Mouse (Mus musculus) adrenal gland, adult 2 months (tissue): ENCODE measurements around the gene Abat. TPM values are rescaled to one million over a fixed set of nuclear protein-coding genes. Genes with fewer than 3 reads are reported as not detected.
A peak's percentile ranks its signal among the peaks of the same experiment; 100 is the strongest.

ENCODE experiments used
- DNase-seq: peaks from one replicate; pipeline ENCODE4 v3.0.0; 2021
- polyA plus RNA-seq: library from polyadenylated mRNA; depleted of rRNA; stranded (reverse); fragments of >200 nt; gene quantifications from 2 replicates; pipeline ENCODE4 v1.2.3, GENCODE M21; 2012
- total RNA-seq, 2 experiments: library from RNA; stranded (reverse); gene quantifications; 2 replicates each; pipeline ENCODE4 v1.2.3; 2021

Abat gene
- total and polyA plus RNA-seq, 3 experiments: 46.4 to 111 (median 66.4) TPM

GRCm38 (mm10) chr16:8574316-8574715, 61.1 kb downstream of the Abat start:
- DNase-seq: no peak

GRCm38 (mm10) chr16:8576111-8576510, 62.9 kb downstream of the Abat start:
- DNase-seq: peak; percentile 45

DNA sequence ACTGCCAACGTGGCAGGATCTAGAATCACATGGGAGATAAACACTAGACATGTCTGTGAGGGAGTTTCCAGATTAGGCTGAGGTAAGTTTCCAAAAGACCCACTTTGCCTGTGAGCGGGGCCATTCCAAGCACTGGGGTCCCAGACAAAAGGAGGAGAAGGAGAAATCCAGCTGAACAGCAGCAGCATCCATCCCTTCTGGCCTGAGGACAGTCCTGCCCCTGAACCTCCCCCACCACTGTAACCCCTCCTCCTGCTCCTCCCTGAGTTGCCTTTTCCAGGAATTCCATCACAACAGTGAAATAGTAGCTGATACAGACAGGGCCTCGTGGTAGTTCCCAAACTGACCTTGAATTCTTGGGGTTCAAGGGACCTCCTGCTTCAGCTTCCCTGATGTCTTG, 63.7 kb downstream of the Abat start:
- DNase-seq: no peak

- DNase-seq: no peak
These were observed 65.1 kb downstream of the Abat start for GRCm38 (mm10) chr16:8578326-8578725.

GRCm38 (mm10) chr16:8579546-8579945, 66.3 kb downstream of the Abat start:
- DNase-seq: no peak

DNA sequence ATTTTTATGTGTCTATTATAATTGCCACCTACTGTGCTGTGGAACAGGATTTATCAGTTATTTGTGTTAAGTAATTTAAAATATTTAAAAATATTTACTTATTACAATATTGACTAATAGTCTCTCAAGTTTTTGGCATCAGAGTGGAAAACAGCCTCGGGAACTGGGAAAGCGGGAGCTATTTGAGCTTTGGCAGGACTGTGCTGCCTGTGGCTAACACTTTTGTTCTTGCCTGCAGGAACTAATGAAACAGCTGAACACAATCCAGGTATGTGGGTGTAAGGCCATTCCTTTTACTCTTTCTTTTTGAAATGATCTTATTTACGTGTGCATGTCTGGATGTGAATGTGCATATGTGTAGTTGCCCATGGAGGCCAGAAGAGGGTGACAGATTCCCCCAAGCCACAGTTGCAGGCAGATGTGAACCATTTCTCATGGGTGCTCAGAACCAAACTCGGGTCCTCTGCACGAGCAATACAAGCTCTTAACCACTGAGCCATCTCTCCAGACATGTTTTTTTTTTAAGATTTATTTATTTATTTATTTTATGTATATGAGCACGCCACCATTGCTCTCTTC, 68.5 kb downstream of the Abat start:
- DNase-seq: no peak

GRCm38 (mm10) chr16:8582579-8583295, 69.5 kb downstream of the Abat start:
- no peak for DNase-seq

GRCm38 (mm10) chr16:8584248-8584647, 71.0 kb downstream of the Abat start:
- no peak for DNase-seq

- DNase-seq: peak; percentile 27
These were observed 71.8 kb downstream of the Abat start for GRCm38 (mm10) chr16:8585056-8585455.

DNA sequence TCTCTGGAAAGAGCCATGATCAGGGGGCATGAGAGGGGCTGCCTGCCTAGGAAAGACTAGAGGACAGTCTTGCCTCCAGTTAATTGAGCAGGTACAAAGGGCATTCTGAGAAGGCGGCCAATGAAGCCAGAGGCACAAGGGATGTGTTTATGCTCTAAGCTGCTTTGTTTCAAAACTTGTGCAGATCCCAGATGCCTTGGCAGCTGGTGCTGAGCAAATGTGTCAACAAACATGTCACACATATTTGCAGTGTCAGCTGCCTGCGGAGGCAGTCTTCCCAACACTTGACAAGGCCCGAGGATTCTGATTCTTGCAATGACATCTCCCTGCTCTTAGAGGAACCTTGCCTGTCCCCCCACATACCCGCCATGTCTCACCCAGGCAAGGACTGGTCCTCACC, 82.2 kb downstream of the Abat start:
- no peak for DNase-seq

DNA sequence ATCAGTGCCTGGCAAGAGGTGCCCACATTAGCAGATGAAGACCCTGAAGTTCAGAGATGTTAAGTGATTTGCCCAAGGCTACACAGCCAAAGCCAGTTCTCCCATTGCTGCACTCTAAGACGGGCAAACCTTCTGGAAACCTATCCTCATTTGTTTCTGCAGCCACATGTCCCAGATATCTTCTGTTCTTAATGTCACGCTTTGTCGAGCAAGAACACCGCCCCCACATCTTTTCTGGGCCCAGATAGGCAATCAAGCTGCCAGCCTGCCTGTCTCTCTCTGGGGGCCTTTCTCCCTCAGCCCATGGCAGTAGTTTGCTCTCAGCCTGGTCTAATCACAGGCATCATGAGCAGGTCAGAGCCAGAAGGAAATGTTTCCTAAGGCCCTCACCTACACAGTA, 83.1 kb downstream of the Abat start:
- no peak for DNase-seq

GRCm38 (mm10) chr16:8597516-8597915, 84.3 kb downstream of the Abat start:
- DNase-seq: no peak

DNA sequence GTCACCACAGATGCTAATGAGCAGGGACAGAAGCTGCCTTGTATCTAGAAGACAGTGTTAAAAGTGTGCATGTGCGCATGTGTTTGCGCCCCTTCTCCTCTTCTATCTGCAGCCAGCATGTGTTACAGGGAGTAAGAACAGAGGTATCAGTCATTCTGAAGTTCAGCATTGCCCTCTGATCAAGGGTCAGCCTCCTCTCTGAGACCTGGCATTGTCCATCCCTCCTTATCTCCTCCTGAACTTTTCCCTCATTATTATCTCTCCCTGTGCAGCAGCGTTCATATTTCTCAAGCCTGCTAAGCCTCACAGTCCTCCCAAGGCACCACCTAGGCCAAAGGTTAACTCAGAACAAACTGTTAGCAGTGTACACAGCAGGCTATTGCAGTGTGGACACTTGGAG, 90.6 kb downstream of the Abat start:
- DNase-seq: no peak

DNA sequence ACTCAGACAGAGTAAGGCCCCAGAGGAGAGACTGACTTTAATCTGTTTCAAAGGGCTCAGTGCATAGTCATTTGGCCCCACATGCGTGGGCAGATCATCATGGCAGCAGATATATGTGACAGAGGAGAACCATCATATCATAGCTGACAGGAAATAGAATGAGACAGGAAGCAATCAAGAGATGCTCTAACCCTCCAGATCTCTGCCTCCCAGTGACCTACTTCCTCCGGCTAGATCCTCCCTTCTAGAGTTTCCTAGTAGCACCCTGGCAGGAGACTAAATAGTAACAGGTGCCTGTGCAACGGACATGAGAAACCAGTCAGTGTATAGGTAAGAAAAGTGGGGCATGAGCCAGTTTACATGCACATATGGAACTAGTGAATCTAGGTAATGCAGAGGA, 97.2 kb downstream of the Abat start:
- DNase-seq: no peak

DNA sequence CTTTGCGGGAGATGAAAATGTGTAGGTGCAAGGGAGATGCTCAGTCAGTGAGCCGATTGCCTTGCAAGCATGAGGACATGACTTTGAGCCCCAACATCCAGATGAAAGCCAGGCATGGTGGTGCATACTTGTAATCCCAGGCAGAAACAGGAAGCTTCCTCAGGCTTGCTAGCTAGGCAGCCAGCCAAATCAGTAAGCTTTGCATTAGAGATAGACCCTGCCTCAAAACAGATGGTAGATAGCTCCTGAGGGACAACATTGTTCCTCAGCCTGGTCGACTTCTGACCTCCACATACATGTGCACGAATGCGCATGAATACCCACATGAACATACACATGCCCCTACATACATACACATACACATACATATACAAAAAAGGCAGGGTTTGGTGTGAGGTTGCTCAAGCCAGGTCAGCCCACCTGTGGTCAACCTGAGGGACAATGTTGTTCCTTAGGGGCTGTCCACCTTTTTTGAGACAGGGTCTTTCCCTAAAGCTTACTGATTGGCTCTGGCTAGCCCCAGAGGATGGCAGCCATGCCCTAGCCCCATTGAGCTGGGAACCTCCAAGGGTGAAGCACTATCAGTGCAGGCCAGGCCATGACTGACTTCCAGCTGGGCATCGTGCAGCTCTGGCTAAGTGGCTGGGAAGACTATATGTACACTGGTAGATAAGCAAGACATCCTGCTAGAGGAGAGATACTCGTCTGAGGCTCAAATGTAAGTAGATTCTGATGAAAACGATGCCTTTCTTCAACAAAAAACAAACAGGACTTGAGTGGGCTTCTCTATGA, 99.2 kb downstream of the Abat start:
- no peak for DNase-seq

- no peak for DNase-seq
These were observed 99.8 kb downstream of the Abat start for GRCm38 (mm10) chr16:8613039-8613438.

GRCm38 (mm10) chr16:8613447-8613846, 100.2 kb downstream of the Abat start:
- DNase-seq: no peak

DNA sequence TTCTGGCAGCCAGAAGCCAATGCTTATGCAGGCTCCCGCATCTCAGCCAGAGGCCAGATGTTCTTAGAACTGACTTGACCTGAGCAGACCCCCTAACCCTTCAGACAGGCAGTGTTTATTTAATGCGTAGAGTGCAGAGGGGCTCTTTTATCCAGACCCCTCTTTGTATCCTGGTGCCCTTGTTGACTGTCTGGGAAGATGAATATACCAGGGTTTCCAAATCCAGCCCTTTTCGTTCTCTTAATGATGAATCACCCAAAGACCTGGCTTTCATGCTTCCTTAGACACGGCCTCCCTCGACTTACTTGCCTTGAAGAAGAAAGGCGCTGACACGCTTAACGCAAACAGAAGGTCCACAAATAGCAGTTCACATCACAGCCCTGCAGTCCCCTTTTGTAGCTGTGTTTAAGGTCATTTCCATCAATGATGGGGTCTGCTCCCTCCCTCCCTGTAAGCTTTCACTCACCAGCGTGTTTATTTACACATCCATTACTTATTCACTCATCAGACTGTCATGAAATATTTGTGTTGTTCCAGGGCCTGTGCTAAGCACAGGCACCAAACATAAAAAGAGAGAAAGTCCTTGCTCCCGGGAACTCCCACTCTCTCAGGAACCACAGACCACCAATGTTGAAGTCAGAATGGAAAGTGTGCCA, 106.6 kb downstream of the Abat start:
- DNase-seq: no peak

DNA sequence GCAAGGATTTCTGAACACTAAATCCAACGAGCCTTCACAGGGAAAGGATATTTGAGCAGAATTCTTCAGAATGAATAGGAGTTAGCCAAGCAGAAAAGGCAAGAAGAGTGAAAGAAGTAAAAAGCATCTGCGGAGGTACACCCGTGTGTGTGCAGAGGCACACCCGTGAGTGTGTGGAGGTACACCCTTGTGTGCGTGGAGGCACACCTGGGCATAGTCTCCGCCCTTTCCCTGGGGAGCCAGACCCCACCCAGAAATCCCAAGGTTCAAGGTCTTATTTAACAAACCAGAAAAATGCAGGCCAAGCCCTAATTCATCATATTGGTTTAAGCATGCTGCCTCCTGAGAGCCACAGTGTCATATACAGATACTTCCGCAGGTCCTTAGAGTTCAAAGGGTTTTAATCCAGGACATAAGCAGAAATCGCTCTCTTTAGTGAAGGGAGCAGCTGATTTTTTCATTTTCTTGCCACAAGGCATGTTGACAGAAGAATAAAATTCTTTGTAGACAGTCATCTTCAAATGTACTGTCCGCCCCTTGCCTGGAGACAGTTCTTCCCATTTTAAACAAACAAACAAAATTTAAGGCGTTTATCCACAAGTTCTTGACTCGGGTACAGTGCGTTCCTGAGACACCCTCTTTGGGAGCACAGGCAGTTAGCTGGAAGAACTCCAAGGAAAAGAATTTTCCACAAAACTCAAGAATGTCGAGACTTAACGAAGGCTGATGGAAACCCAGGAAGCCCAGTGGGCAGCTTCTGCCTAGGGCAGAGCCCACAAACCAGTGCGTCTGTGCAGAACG, 107.3 kb downstream of the Abat start:
- DNase-seq: no peak

GRCm38 (mm10) chr16:8630419-8630818, 117.2 kb downstream of the Abat start:
- DNase-seq: no peak

- no peak for DNase-seq
These were observed 118.2 kb downstream of the Abat start for GRCm38 (mm10) chr16:8631428-8631827.

DNA sequence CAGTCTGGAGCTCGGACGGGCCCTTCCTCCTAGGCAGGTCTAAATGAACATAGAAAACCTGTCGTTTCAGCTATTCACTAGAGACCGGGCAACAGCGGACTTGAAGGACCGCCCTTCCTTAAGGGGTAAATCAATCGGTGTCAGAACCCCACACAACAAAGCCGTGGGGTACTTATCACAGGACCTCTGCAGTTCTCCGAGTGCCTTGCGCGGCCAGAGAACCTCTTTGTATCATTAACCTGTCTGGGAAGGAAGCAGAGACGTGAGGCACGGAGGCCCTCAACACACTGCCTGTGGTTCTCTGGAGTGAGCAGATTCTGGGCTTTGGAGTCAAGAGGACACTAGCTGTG, 123.6 kb downstream of the Abat start:
- DNase-seq: no peak
